Mouse (Mus musculus) MEL (cell line): ENCODE data around the gene Gm20605. TPM values are rescaled to one million over a fixed set of nuclear protein-coding genes. Genes with fewer than 3 reads are reported as not detected.

Experiments
- DNase-seq: peaks from one replicate; pipeline ENCODE4 v3.0.0; 2011; ENCODE audit warnings: low read depth, low spot score
- H3K27ac ChIP-seq: 2 replicates; pipeline ENCODE4 v1.5.1; 2012; ENCODE audit warnings: low read depth, mild to moderate bottlenecking, control low read depth, low read length, moderate library complexity; ENCODE audit not compliant: control insufficient read depth
- H3K27me3 ChIP-seq, 2 experiments: fragments of 150-350 bp in 1 of 2; sonication (generic) in 1 of 2; 2 replicates each; pipeline ENCODE4 v1.6.1; 2012; ENCODE audit warnings: low read length in 2 of 2, mild to moderate bottlenecking in 2 of 2, improper control_type of control experiment in 1 of 2, moderate library complexity in 1 of 2; ENCODE audit not compliant: insufficient read depth in 2 of 2, control insufficient read depth in 1 of 2
- H3K36me3 ChIP-seq, 2 experiments: 2 replicates each; pipeline ENCODE4 v1.6.1; 2012 to 2014; ENCODE audit warnings: low read length in 2 of 2, improper control_type of control experiment in 1 of 2, inconsistent platforms in 1 of 2, mild to moderate bottlenecking in 1 of 2; ENCODE audit not compliant: insufficient read depth in 2 of 2, control insufficient read depth in 1 of 2
- H3K4me1 ChIP-seq, 2 experiments: fragments of 150-350 bp in 1 of 2; sonication (generic) in 1 of 2; 2 replicates each; pipeline ENCODE4 v1.6.1; 2012; ENCODE audit warnings: low read length in 2 of 2, improper control_type of control experiment in 1 of 2, mild to moderate bottlenecking in 1 of 2; ENCODE audit not compliant: insufficient read depth in 2 of 2, control insufficient read depth in 1 of 2
- H3K4me3 ChIP-seq, 2 experiments: fragments of 150-350 bp in 1 of 2; sonication (generic) in 1 of 2; 2 replicates each; pipeline ENCODE4 v1.5.1; 2012; ENCODE audit warnings: low read depth in 2 of 2, low read length in 2 of 2, mild to moderate bottlenecking in 2 of 2, moderate library complexity in 2 of 2, control low read depth in 1 of 2, improper control_type of control experiment in 1 of 2; ENCODE audit not compliant: control insufficient read depth in 1 of 2, insufficient read depth in 1 of 2
- H3K79me2 ChIP-seq: 2 replicates; pipeline ENCODE4 v1.6.1; 2012; ENCODE audit warnings: mild to moderate bottlenecking, low read length, moderate library complexity; ENCODE audit not compliant: control insufficient read depth, poor library complexity, insufficient read depth
- H3K9ac ChIP-seq: 2 replicates; pipeline ENCODE4 v1.6.1; 2012; ENCODE audit warnings: low read depth, mild to moderate bottlenecking, control low read depth, low read length, moderate library complexity; ENCODE audit not compliant: control insufficient read depth, poor library complexity, severe bottlenecking
- H3K9me3 ChIP-seq: fragments of 150-350 bp; sonication (generic); replicated peaks from 2 replicates; pipeline ENCODE4 v1.6.1; 2012; ENCODE audit warnings: mild to moderate bottlenecking, low read length, improper control_type of control experiment, moderate library complexity; ENCODE audit not compliant: insufficient read depth
- CHD1 ChIP-seq: IDR thresholded peaks from 2 replicates; pipeline ENCODE4 v1.6.1; 2012; ENCODE audit warnings: low read depth, mild to moderate bottlenecking, inconsistent platforms, low read length, improper control_type of control experiment
- CHD2 ChIP-seq: IDR thresholded peaks from 2 replicates; pipeline ENCODE4 v1.6.1; 2011; ENCODE audit warnings: low read length, improper control_type of control experiment
- ELF1 ChIP-seq: IDR thresholded peaks from 2 replicates; pipeline ENCODE4 v1.6.1; 2014; ENCODE audit warnings: low read depth, mild to moderate bottlenecking, inconsistent platforms, low read length, improper control_type of control experiment, moderate library complexity
- ETS1 ChIP-seq: IDR thresholded peaks from 2 replicates; pipeline ENCODE4 v1.6.1; 2012; ENCODE audit warnings: low read depth, mild to moderate bottlenecking, inconsistent platforms, low read length, improper control_type of control experiment, moderate library complexity
- GATA1 ChIP-seq: IDR thresholded peaks from 2 replicates; pipeline ENCODE4 v1.6.1; 2011; ENCODE audit warnings: low read depth, low read length, improper control_type of control experiment
- HCFC1 ChIP-seq: IDR thresholded peaks from 2 replicates; pipeline ENCODE4 v1.6.1; 2012; ENCODE audit warnings: low read depth, mild to moderate bottlenecking, inconsistent platforms, low read length, improper control_type of control experiment, moderate library complexity
- MAZ ChIP-seq: IDR thresholded peaks from 2 replicates; pipeline ENCODE4 v1.6.1; 2012; ENCODE audit warnings: low read depth, mild to moderate bottlenecking, inconsistent platforms, low read length, improper control_type of control experiment
- MXI1 ChIP-seq: IDR thresholded peaks from 2 replicates; pipeline ENCODE4 v1.6.1; 2011; ENCODE audit warnings: mild to moderate bottlenecking, low read depth, low read length, improper control_type of control experiment
- MYB ChIP-seq: IDR thresholded peaks from 2 replicates; pipeline ENCODE4 v1.6.1; 2011; ENCODE audit warnings: mild to moderate bottlenecking, low read depth, low read length, improper control_type of control experiment
- MYC ChIP-seq: IDR thresholded peaks from 2 replicates; pipeline ENCODE4 v1.6.1; 2011; ENCODE audit warnings: low read depth, mild to moderate bottlenecking, low read length, improper control_type of control experiment, moderate library complexity
- NELFE ChIP-seq: IDR thresholded peaks from 2 replicates; pipeline ENCODE4 v1.6.1; 2011; ENCODE audit warnings: low read depth, low read length, improper control_type of control experiment
- NRF1 ChIP-seq: IDR thresholded peaks from 2 replicates; pipeline ENCODE4 v1.6.1; 2014; ENCODE audit warnings: low read depth, mild to moderate bottlenecking, inconsistent platforms, low read length, improper control_type of control experiment, moderate library complexity; ENCODE audit not compliant: poor library complexity, insufficient read depth, severe bottlenecking
- POLR2AphosphoS2 ChIP-seq: IDR thresholded peaks from 2 replicates; pipeline ENCODE4 v1.6.1; 2011; ENCODE audit warnings: low read length, improper control_type of control experiment
- SIN3A ChIP-seq: IDR thresholded peaks from 2 replicates; pipeline ENCODE4 v1.6.1; 2012; ENCODE audit warnings: low read length, improper control_type of control experiment, inconsistent platforms
- TCF12 ChIP-seq: IDR thresholded peaks from 2 replicates; pipeline ENCODE4 v1.6.1; 2014; ENCODE audit warnings: low read depth, mild to moderate bottlenecking, inconsistent platforms, low read length, improper control_type of control experiment, moderate library complexity
- USF1 ChIP-seq: IDR thresholded peaks from 2 replicates; pipeline ENCODE4 v1.6.1; 2014; ENCODE audit warnings: low read depth, mild to moderate bottlenecking, inconsistent platforms, low read length, improper control_type of control experiment, moderate library complexity
- USF2 ChIP-seq, 2 experiments: IDR thresholded peaks; 2 replicates each; pipeline ENCODE4 v1.6.1; 2011 to 2012; ENCODE audit warnings: improper control_type of control experiment in 2 of 2, low read length in 2 of 2, borderline replicate concordance in 1 of 2, inconsistent platforms in 1 of 2, low read depth in 1 of 2, mild to moderate bottlenecking in 1 of 2; ENCODE audit not compliant: insufficient read depth in 1 of 2
- ZC3H11A ChIP-seq: IDR thresholded peaks from 2 replicates; pipeline ENCODE4 v1.6.1; 2012; ENCODE audit warnings: low read depth, mild to moderate bottlenecking, inconsistent platforms, low read length, improper control_type of control experiment
- polyA plus RNA-seq, 2 experiments: library from polyadenylated mRNA; stranded (reverse) in 1 of 2; unstranded in 1 of 2; fragments of >175 nt in 1 of 2; fragments of >200 nt in 1 of 2; gene quantifications; 2 replicates each; pipeline versions ENCODE4 v1.2.1 to v1.2.4; 2012; ENCODE audit warnings: low replicate concordance in 2 of 2, low read depth in 1 of 2; ENCODE audit not compliant: insufficient read length in 2 of 2, insufficient read depth in 1 of 2, missing spikeins in 1 of 2
- total RNA-seq: library from RNA; depleted of rRNA; stranded (reverse); fragments of 300-350 nt; gene quantifications from 2 replicates; pipeline ENCODE4 v1.2.3, GENCODE M21; 2012

The Gm20605 gene
- total and polyA plus RNA-seq, 3 experiments, result 2.5 to 12.7 TPM; not detected in 1

GRCm38 (mm10) chr5:137599600-137599999 lies 29.4 kb upstream of the Gm20605 start (continued):
- TF ChIP-seq USF2 (IDR thresholded peaks at IDR 0.05; ENCODE audit: borderline replicate concordance in 1 of 2, insufficient read depth in 1 of 2, low read depth in 1 of 2, low read length in 2 of 2) (no peak), CHD2 (no peak), USF1 (peak; percentile 79), ZC3H11A (no peak), MXI1 (peak; percentile 78; the same call in 1 of the 2 replicates), NELFE (no peak), HCFC1 (no peak), NRF1 (no peak), GATA1 (no peak), ELF1 (0 out of 2 replicates have a peak, but pooled peaks have one; percentile 8), SIN3A (peak; percentile 49; the same call in 1 of the 2 replicates), MAZ (peak; percentile 21; the same call in 1 of the 2 replicates), CHD1 (no peak), POLR2AphosphoS2 (no peak), MYB (no peak)
- TF ChIP-seq, all 39 proteins: peak for 8

- Histone ChIP-seq H3K4me1 (peaks cover 10 to 30% of the 10 kb centered on the region in 2 experiments), H3K79me2 (peaks cover 14% of the 10 kb centered on the region), H3K4me3 (peak overlapping the region; percentile 83 to 99), H3K9ac (peak overlapping the region; percentile 82), H3K9me3 (no peaks in the 10 kb centered on the region), H3K36me3 (peaks cover 0 to 16% of the 10 kb centered on the region in 2 experiments; a peak in 2 of 4 replicates), H3K27me3 (no peaks in the 10 kb centered on the region), H3K27ac (peak overlapping the region; percentile 16)
- TF ChIP-seq NELFE (0 out of 2 replicates have a peak, but pooled peaks have one; percentile 9), TCF12 (no peak), ELF1 (no peak), ETS1 (no peak), MAZ (0 out of 2 replicates have a peak, but pooled peaks have one; percentile 19), MYC (no peak)
- no peak for DNase-seq
Measured at GRCm38 (mm10) chr5:137600281-137600618, 28.7 kb upstream of the Gm20605 start.
